Mouse (Mus musculus): ENCODE measurements around the gene Dpp4. TPM values are rescaled to one million over a fixed set of nuclear protein-coding genes. Genes with fewer than 3 reads are reported as not detected.
A peak's percentile ranks its signal among the peaks of the same experiment; 100 is the strongest.

Gene Dpp4
- polyA plus RNA-seq, 1 experiment from 2014 or later = 1.4 TPM

- DNase-seq (ENCODE audit: low spot score) (no peak), ATAC-seq (ENCODE audit: low FRiP score) (no peak)
- no peak overlapping the region for H3K9ac ChIP-seq
- 85% methylated on average over 1 of the region's 1 CpGs for WGBS
- peaks cover 6% of the 10 kb centered on the region for H3K27me3 ChIP-seq (ENCODE audit: control insufficient read depth, insufficient read depth, low read length)
- no peaks in the 10 kb centered on the region for H3K9me3 ChIP-seq (ENCODE audit: control insufficient read depth, low read length)
- H3K4me2 ChIP-seq (replicated peaks) = no peak overlapping the region
- H3K4me1 ChIP-seq (replicated peaks; ENCODE audit: control insufficient read depth, insufficient read depth, low read length) = 0 out of 2 replicates have a peak, but pooled peaks cover under 1% of the 10 kb centered on the region
- H3K4me3 ChIP-seq (replicated peaks; ENCODE audit: low read length) = no peak overlapping the region
- no peak overlapping the region for H3K27ac ChIP-seq
- H3K36me3 ChIP-seq (replicated peaks; ENCODE audit: control insufficient read depth, insufficient read depth) = no peaks in the 10 kb centered on the region
These were observed 5.2 kb upstream of the Dpp4 start for GRCm38 (mm10) chr2:62417233-62417632.

- peaks cover 27% of the 10 kb centered on the region for H3K27me3 ChIP-seq (ENCODE audit: control insufficient read depth, insufficient read depth, low read length)
- 7% methylated on average over 47 of the region's 47 CpGs for WGBS
- H3K9ac ChIP-seq = peak overlapping the region; percentile 28
- no peak overlapping the region for H3K27ac ChIP-seq
- no peaks in the 10 kb centered on the region for H3K36me3 ChIP-seq (replicated peaks; ENCODE audit: control insufficient read depth, insufficient read depth)
- peak overlapping the region; percentile 34 for H3K4me3 ChIP-seq (replicated peaks; ENCODE audit: low read length)
- DNase-seq (ENCODE audit: low spot score) (no peak), ATAC-seq (ENCODE audit: low FRiP score) (peak; percentile 68)
- H3K4me2 ChIP-seq (replicated peaks) = peak overlapping the region; percentile 63
- 0 out of 2 replicates have a peak, but pooled peaks cover 10% of the 10 kb centered on the region for H3K4me1 ChIP-seq (replicated peaks; ENCODE audit: control insufficient read depth, insufficient read depth, low read length)
- no peaks in the 10 kb centered on the region for H3K9me3 ChIP-seq (ENCODE audit: control insufficient read depth, low read length)
These were observed 585 bp downstream of the Dpp4 start for GRCm38 (mm10) chr2:62411211-62412080.

GRCm38 (mm10) chr2:62408701-62409201 lies 3.3 kb downstream of the Dpp4 start:
- H3K36me3 ChIP-seq (replicated peaks; ENCODE audit: control insufficient read depth, insufficient read depth) = no peaks in the 10 kb centered on the region
- 47% methylated on average over 4 of the region's 4 CpGs for WGBS
- no peak overlapping the region for H3K9ac ChIP-seq
- no peak overlapping the region for H3K4me3 ChIP-seq (replicated peaks; ENCODE audit: low read length)
- no peak for ATAC-seq (ENCODE audit: low FRiP score)
- H3K27ac ChIP-seq = no peak overlapping the region
- H3K4me1 ChIP-seq (replicated peaks; ENCODE audit: control insufficient read depth, insufficient read depth, low read length) = 0 out of 2 replicates have a peak, but pooled peaks cover 10% of the 10 kb centered on the region
- no peak overlapping the region for H3K4me2 ChIP-seq (replicated peaks)
- H3K27me3 ChIP-seq (ENCODE audit: control insufficient read depth, insufficient read depth, low read length) = peaks cover 27% of the 10 kb centered on the region
- no peak for DNase-seq (ENCODE audit: low spot score)
- H3K9me3 ChIP-seq (ENCODE audit: control insufficient read depth, low read length) = no peaks in the 10 kb centered on the region

GRCm38 (mm10) chr2:62408216-62408615 lies 3.8 kb downstream of the Dpp4 start:
- peaks cover 27% of the 10 kb centered on the region for H3K27me3 ChIP-seq (ENCODE audit: control insufficient read depth, insufficient read depth, low read length)
- 0 out of 2 replicates have a peak, but pooled peaks cover 10% of the 10 kb centered on the region for H3K4me1 ChIP-seq (replicated peaks; ENCODE audit: control insufficient read depth, insufficient read depth, low read length)
- no peak overlapping the region for H3K9ac ChIP-seq
- 89% methylated on average over 5 of the region's 5 CpGs for WGBS
- no peak overlapping the region for H3K27ac ChIP-seq
- H3K9me3 ChIP-seq (ENCODE audit: control insufficient read depth, low read length) = no peaks in the 10 kb centered on the region
- no peaks in the 10 kb centered on the region for H3K36me3 ChIP-seq (replicated peaks; ENCODE audit: control insufficient read depth, insufficient read depth)
- H3K4me3 ChIP-seq (replicated peaks; ENCODE audit: low read length) = no peak overlapping the region
- DNase-seq (ENCODE audit: low spot score) (no peak), ATAC-seq (ENCODE audit: low FRiP score) (no peak)
- H3K4me2 ChIP-seq (replicated peaks) = no peak overlapping the region

GRCm38 (mm10) chr2:62403556-62404135 lies 8.4 kb downstream of the Dpp4 start:
- Histone ChIP-seq H3K27ac (no peak overlapping the region), H3K36me3 (replicated peaks; ENCODE audit: control insufficient read depth, insufficient read depth) (no peaks in the 10 kb centered on the region), H3K9me3 (ENCODE audit: control insufficient read depth, low read length) (no peaks in the 10 kb centered on the region), H3K9ac (no peak overlapping the region), H3K4me3 (replicated peaks; ENCODE audit: low read length) (no peak overlapping the region), H3K27me3 (ENCODE audit: control insufficient read depth, insufficient read depth, low read length) (no peaks in the 10 kb centered on the region), H3K4me1 (replicated peaks; ENCODE audit: control insufficient read depth, insufficient read depth, low read length) (no peaks in the 10 kb centered on the region), H3K4me2 (replicated peaks) (no peak overlapping the region)
- 70% methylated on average over 5 of the region's 5 CpGs for WGBS
- DNase-seq (ENCODE audit: low spot score) (no peak), ATAC-seq (ENCODE audit: low FRiP score) (no peak)

- DNase-seq (ENCODE audit: low spot score) (no peak), ATAC-seq (ENCODE audit: low FRiP score) (no peak)
- WGBS = 91% methylated on average over 6 of the region's 6 CpGs
- H3K36me3 ChIP-seq (replicated peaks; ENCODE audit: control insufficient read depth, insufficient read depth) = no peaks in the 10 kb centered on the region
- no peaks in the 10 kb centered on the region for H3K9me3 ChIP-seq (ENCODE audit: control insufficient read depth, low read length)
- H3K9ac ChIP-seq = no peak overlapping the region
- no peaks in the 10 kb centered on the region for H3K27me3 ChIP-seq (ENCODE audit: control insufficient read depth, insufficient read depth, low read length)
- H3K4me1 ChIP-seq (replicated peaks; ENCODE audit: control insufficient read depth, insufficient read depth, low read length) = no peaks in the 10 kb centered on the region
- no peak overlapping the region for H3K4me2 ChIP-seq (replicated peaks)
- no peak overlapping the region for H3K27ac ChIP-seq
- H3K4me3 ChIP-seq (replicated peaks; ENCODE audit: low read length) = no peak overlapping the region
These were observed 11.0 kb downstream of the Dpp4 start for GRCm38 (mm10) chr2:62401011-62401410.

GRCm38 (mm10) chr2:62399832-62400231 lies 12.2 kb downstream of the Dpp4 start:
- 93% methylated on average over 2 of the region's 2 CpGs for WGBS
- Histone ChIP-seq H3K4me3 (replicated peaks; ENCODE audit: low read length) (no peak overlapping the region), H3K9ac (no peak overlapping the region), H3K9me3 (ENCODE audit: control insufficient read depth, low read length) (no peaks in the 10 kb centered on the region), H3K27me3 (ENCODE audit: control insufficient read depth, insufficient read depth, low read length) (no peaks in the 10 kb centered on the region), H3K4me1 (replicated peaks; ENCODE audit: control insufficient read depth, insufficient read depth, low read length) (no peaks in the 10 kb centered on the region), H3K4me2 (replicated peaks) (no peak overlapping the region), H3K27ac (no peak overlapping the region), H3K36me3 (replicated peaks; ENCODE audit: control insufficient read depth, insufficient read depth) (no peaks in the 10 kb centered on the region)
- no peak for DNase-seq (ENCODE audit: low spot score)
- ATAC-seq (ENCODE audit: low FRiP score) = no peak

- WGBS = 86% methylated on average over 8 of the region's 8 CpGs
- no peak overlapping the region for H3K4me3 ChIP-seq (replicated peaks; ENCODE audit: low read length)
- H3K36me3 ChIP-seq (replicated peaks; ENCODE audit: control insufficient read depth, insufficient read depth) = no peaks in the 10 kb centered on the region
- no peak overlapping the region for H3K9ac ChIP-seq
- ATAC-seq (ENCODE audit: low FRiP score) (no peak), DNase-seq (ENCODE audit: low spot score) (no peak)
- no peak overlapping the region for H3K27ac ChIP-seq
- no peaks in the 10 kb centered on the region for H3K27me3 ChIP-seq (ENCODE audit: control insufficient read depth, insufficient read depth, low read length)
- H3K4me2 ChIP-seq (replicated peaks) = no peak overlapping the region
- no peaks in the 10 kb centered on the region for H3K4me1 ChIP-seq (replicated peaks; ENCODE audit: control insufficient read depth, insufficient read depth, low read length)
- no peaks in the 10 kb centered on the region for H3K9me3 ChIP-seq (ENCODE audit: control insufficient read depth, low read length)
These were observed 12.7 kb downstream of the Dpp4 start for GRCm38 (mm10) chr2:62399361-62399760.

- no peak overlapping the region for H3K4me2 ChIP-seq (replicated peaks)
These were observed 13.7 kb downstream of the Dpp4 start for GRCm38 (mm10) chr2:62398115-62398875.

More at GRCm38 (mm10) chr2:62398115-62398875, 13.7 kb downstream of the Dpp4 start:
- H3K36me3 ChIP-seq (replicated peaks; ENCODE audit: control insufficient read depth, insufficient read depth) = no peaks in the 10 kb centered on the region
- no peak for DNase-seq (ENCODE audit: low spot score)
- no peak for ATAC-seq (ENCODE audit: low FRiP score)
- WGBS = 92% methylated on average over 2 of the region's 2 CpGs
- no peaks in the 10 kb centered on the region for H3K9me3 ChIP-seq (ENCODE audit: control insufficient read depth, low read length)
- H3K4me1 ChIP-seq (replicated peaks; ENCODE audit: control insufficient read depth, insufficient read depth, low read length) = no peaks in the 10 kb centered on the region
- no peaks in the 10 kb centered on the region for H3K27me3 ChIP-seq (ENCODE audit: control insufficient read depth, insufficient read depth, low read length)
- no peak overlapping the region for H3K4me3 ChIP-seq (replicated peaks; ENCODE audit: low read length)
- H3K9ac ChIP-seq = no peak overlapping the region
- no peak overlapping the region for H3K27ac ChIP-seq

All from hindbrain, embryonic 14.5 days (tissue).